Mouse (Mus musculus) hindbrain, embryonic 13.5 days (tissue): ENCODE data around the gene Exoc6. TPM values are rescaled to one million over a fixed set of nuclear protein-coding genes. Genes with fewer than 3 reads are reported as not detected.
A peak's percentile ranks its signal among the peaks of the same experiment; 100 is the strongest.

Source experiments
- ATAC-seq: fragments of 200-750 bp; cut with Nextera tagmentation; 2 replicates; pipeline ENCODE4 v1.8.0; 2017; ENCODE audit warnings: moderate TSS enrichment; ENCODE audit not compliant: low FRiP score
- H3K27ac ChIP-seq: fragments of 300-500 bp; sonication (generic); 2 replicates; pipeline ENCODE4 v1.5.1; 2015; ENCODE audit warnings: inconsistent platforms, mild to moderate bottlenecking, moderate library complexity
- H3K27me3 ChIP-seq: fragments of 300-500 bp; sonication (generic); 2 replicates; pipeline ENCODE4 v1.6.1; 2015; ENCODE audit warnings: mild to moderate bottlenecking, inconsistent platforms
- H3K36me3 ChIP-seq: fragments of 300-500 bp; sonication (generic); 2 replicates; pipeline ENCODE4 v1.6.1; 2015; ENCODE audit warnings: mild to moderate bottlenecking, inconsistent platforms
- H3K4me1 ChIP-seq: fragments of 300-500 bp; sonication (generic); replicated peaks from 2 replicates; pipeline ENCODE4 v1.6.1; 2015; ENCODE audit warnings: inconsistent platforms
- H3K4me2 ChIP-seq: fragments of 300-500 bp; sonication (generic); 2 replicates; pipeline ENCODE4 v1.6.1; 2015; ENCODE audit warnings: inconsistent platforms, mild to moderate bottlenecking, moderate library complexity
- H3K4me3 ChIP-seq: fragments of 300-500 bp; sonication (generic); 2 replicates; pipeline ENCODE4 v1.5.1; 2015; ENCODE audit warnings: mild to moderate bottlenecking, inconsistent platforms
- H3K9ac ChIP-seq: fragments of 300-500 bp; sonication (generic); 2 replicates; pipeline ENCODE4 v1.6.1; 2015; ENCODE audit warnings: mild to moderate bottlenecking, inconsistent platforms
- H3K9me3 ChIP-seq: fragments of 300-500 bp; sonication (generic); 2 replicates; pipeline ENCODE4 v1.6.1; 2016; ENCODE audit warnings: inconsistent platforms
- WGBS: fragments of 180-500 bp; shearing (Covaris S2); methylation state at CpG from one replicate; pipeline ENCODE4 v1.1.7; 2015; 5-methylcytosine and 5-hydroxymethylcytosine counted together
- polyA plus RNA-seq: library from polyadenylated mRNA; unstranded; fragments of >200 nt; fragmentation: Nextera tagmentation; extraction: Ambion mirVana; gene quantifications from 2 replicates; pipeline ENCODE4 v1.2.1, GENCODE M21; 2015

Gene Exoc6
- polyA plus RNA-seq, 1 experiment from 2014 or later = 15.2 TPM

- WGBS = 40% methylated on average over 22 of the region's 22 CpGs
- ATAC-seq = peak; percentile 49; the same call in 1 of the 2 replicates
- Histone ChIP-seq H3K27me3 (no peaks in the 10 kb centered on the region), H3K9me3 (no peaks in the 10 kb centered on the region), H3K27ac (no peak overlapping the region), H3K9ac (0 out of 2 replicates have a peak overlapping the region, but pooled peaks have one; percentile 1), H3K4me3 (no peak overlapping the region), H3K4me1 (no peaks in the 10 kb centered on the region), H3K4me2 (peak overlapping the region; percentile 41), H3K36me3 (peaks cover 4% of the 10 kb centered on the region)
These were observed 52.0 kb downstream of the Exoc6 start for GRCm38 (mm10) chr19:37601968-37602848.

GRCm38 (mm10) chr19:37609991-37610390, 59.8 kb downstream of the Exoc6 start:
- H3K9me3 ChIP-seq = no peaks in the 10 kb centered on the region
- H3K9ac ChIP-seq = no peak overlapping the region
- no peak overlapping the region for H3K4me3 ChIP-seq
- no peak overlapping the region for H3K4me2 ChIP-seq
- no peak overlapping the region for H3K27ac ChIP-seq
- no peaks in the 10 kb centered on the region for H3K4me1 ChIP-seq
- H3K27me3 ChIP-seq = no peaks in the 10 kb centered on the region
- WGBS = 69% methylated on average over 7 of the region's 7 CpGs
- H3K36me3 ChIP-seq = no peaks in the 10 kb centered on the region
- no peak for ATAC-seq

DNA sequence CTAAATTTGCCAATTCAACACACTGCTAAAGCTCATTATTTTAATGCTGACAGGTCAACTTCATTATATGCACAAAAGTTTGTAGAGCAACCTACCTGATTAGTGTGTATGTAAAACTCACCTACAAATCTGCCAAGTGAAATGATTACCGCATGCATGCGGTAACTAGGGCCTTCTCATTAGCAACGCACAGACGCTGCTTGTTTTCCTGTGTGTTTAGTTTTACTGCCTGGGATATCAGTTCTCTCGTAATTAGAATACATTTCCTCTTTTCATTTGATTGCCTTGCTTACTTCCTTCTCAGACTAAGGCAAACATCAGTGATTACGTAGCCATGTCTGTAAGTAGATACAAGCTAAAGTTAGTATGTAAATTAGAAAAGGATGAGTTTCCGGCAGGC, 62.7 kb downstream of the Exoc6 start:
- Histone ChIP-seq H3K27ac (no peak overlapping the region), H3K9ac (no peak overlapping the region), H3K4me2 (no peak overlapping the region), H3K27me3 (no peaks in the 10 kb centered on the region), H3K9me3 (no peaks in the 10 kb centered on the region), H3K4me3 (no peak overlapping the region), H3K36me3 (peaks cover 9% of the 10 kb centered on the region), H3K4me1 (no peaks in the 10 kb centered on the region)
- no peak for ATAC-seq
- WGBS = 86% methylated on average over 7 of the region's 7 CpGs

GRCm38 (mm10) chr19:37615039-37615630, 64.9 kb downstream of the Exoc6 start:
- Histone ChIP-seq H3K36me3 (peaks cover 9% of the 10 kb centered on the region), H3K4me3 (no peak overlapping the region), H3K9ac (no peak overlapping the region), H3K27me3 (no peaks in the 10 kb centered on the region), H3K4me1 (no peaks in the 10 kb centered on the region), H3K27ac (no peak overlapping the region), H3K9me3 (no peaks in the 10 kb centered on the region), H3K4me2 (no peak overlapping the region)
- ATAC-seq = no peak
- WGBS = 56% methylated on average over 4 of the region's 4 CpGs

DNA sequence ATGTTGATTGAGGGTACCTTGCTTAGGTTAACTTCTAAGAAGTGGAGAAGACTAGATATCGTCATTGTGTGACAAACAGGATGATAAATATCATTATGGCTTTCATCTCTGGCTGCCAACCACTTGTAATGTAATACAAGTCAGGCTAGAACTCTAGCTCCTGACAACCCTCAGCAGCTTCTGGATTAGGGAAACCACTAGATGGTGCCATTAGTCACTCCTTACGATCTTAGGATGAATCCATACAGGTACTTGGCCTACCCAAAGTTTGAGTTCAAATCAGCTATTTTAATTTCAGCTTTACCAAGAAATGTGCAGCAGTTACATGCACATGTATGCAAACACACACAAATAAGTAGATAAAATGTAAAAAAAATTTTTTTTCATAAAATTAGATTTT, 97.8 kb downstream of the Exoc6 start:
- H3K4me2 ChIP-seq = no peak overlapping the region
- no peaks in the 10 kb centered on the region for H3K4me1 ChIP-seq
- 43% methylated on average over 2 of the region's 2 CpGs for WGBS
- H3K36me3 ChIP-seq = no peaks in the 10 kb centered on the region
- no peak overlapping the region for H3K4me3 ChIP-seq
- H3K9ac ChIP-seq = no peak overlapping the region
- H3K9me3 ChIP-seq = no peaks in the 10 kb centered on the region
- ATAC-seq = no peak
- H3K27ac ChIP-seq = no peak overlapping the region
- H3K27me3 ChIP-seq = no peaks in the 10 kb centered on the region

DNA sequence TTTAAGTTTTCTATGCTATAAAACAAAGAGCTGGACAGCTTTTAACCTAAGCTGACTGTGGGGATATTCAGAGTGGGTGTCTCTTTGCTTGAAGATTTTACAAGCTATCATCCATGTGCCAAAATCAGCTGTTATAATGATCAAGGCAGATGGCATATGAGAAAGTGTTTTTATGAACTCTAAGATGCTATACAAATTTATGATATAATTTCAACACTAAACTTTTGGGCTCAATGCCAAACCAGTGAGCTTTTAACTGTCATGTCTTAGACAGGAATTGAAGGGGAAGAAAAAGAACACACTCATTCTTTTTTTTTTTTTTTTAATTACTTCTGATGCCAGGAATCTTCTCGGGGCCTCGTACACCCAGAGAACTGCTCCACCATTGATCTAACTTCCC, 100.3 kb downstream of the Exoc6 start:
- Histone ChIP-seq H3K27ac (no peak overlapping the region), H3K9me3 (no peaks in the 10 kb centered on the region), H3K4me1 (no peaks in the 10 kb centered on the region), H3K36me3 (no peaks in the 10 kb centered on the region), H3K4me2 (no peak overlapping the region), H3K4me3 (no peak overlapping the region), H3K9ac (no peak overlapping the region), H3K27me3 (0 out of 2 replicates have a peak, but pooled peaks cover 4% of the 10 kb centered on the region)
- 91% methylated on average over 2 of the region's 2 CpGs for WGBS
- no peak for ATAC-seq

- no peak overlapping the region for H3K9ac ChIP-seq
- H3K27me3 ChIP-seq = 0 out of 2 replicates have a peak, but pooled peaks cover 4% of the 10 kb centered on the region
- no peak for ATAC-seq
- WGBS = 30% methylated on average over 5 of the region's 5 CpGs
- no peak overlapping the region for H3K27ac ChIP-seq
- no peaks in the 10 kb centered on the region for H3K9me3 ChIP-seq
- no peaks in the 10 kb centered on the region for H3K36me3 ChIP-seq
- H3K4me3 ChIP-seq = no peak overlapping the region
- no peak overlapping the region for H3K4me2 ChIP-seq
- no peaks in the 10 kb centered on the region for H3K4me1 ChIP-seq
These were observed 103.8 kb downstream of the Exoc6 start for GRCm38 (mm10) chr19:37654012-37654411.

GRCm38 (mm10) chr19:37656441-37656840, 106.2 kb downstream of the Exoc6 start:
- ATAC-seq = no peak
- Histone ChIP-seq H3K4me2 (no peak overlapping the region), H3K9me3 (no peaks in the 10 kb centered on the region), H3K9ac (no peak overlapping the region), H3K36me3 (no peaks in the 10 kb centered on the region), H3K27ac (no peak overlapping the region), H3K27me3 (0 out of 2 replicates have a peak, but pooled peaks cover 4% of the 10 kb centered on the region), H3K4me1 (no peaks in the 10 kb centered on the region), H3K4me3 (no peak overlapping the region)
- WGBS = 8% methylated on average over 9 of the region's 9 CpGs

GRCm38 (mm10) chr19:37665256-37665655, 115.0 kb downstream of the Exoc6 start:
- ATAC-seq = no peak
- WGBS = 69% methylated on average over 6 of the region's 6 CpGs
- no peak overlapping the region for H3K4me2 ChIP-seq
- no peaks in the 10 kb centered on the region for H3K36me3 ChIP-seq
- H3K4me1 ChIP-seq = no peaks in the 10 kb centered on the region
- H3K27me3 ChIP-seq = no peaks in the 10 kb centered on the region
- no peak overlapping the region for H3K9ac ChIP-seq
- H3K27ac ChIP-seq = no peak overlapping the region
- no peaks in the 10 kb centered on the region for H3K9me3 ChIP-seq
- no peak overlapping the region for H3K4me3 ChIP-seq

- Histone ChIP-seq H3K4me3 (no peak overlapping the region), H3K4me2 (no peak overlapping the region), H3K9me3 (no peaks in the 10 kb centered on the region), H3K4me1 (no peaks in the 10 kb centered on the region), H3K9ac (no peak overlapping the region), H3K27ac (no peak overlapping the region), H3K27me3 (no peaks in the 10 kb centered on the region), H3K36me3 (no peaks in the 10 kb centered on the region)
- WGBS = 86% methylated on average over 13 of the region's 13 CpGs
- no peak for ATAC-seq
These were observed 117.8 kb downstream of the Exoc6 start for GRCm38 (mm10) chr19:37667855-37668594.

- Histone ChIP-seq H3K4me2 (no peak overlapping the region), H3K4me3 (no peak overlapping the region), H3K36me3 (no peaks in the 10 kb centered on the region), H3K9ac (no peak overlapping the region), H3K27me3 (no peaks in the 10 kb centered on the region), H3K27ac (no peak overlapping the region), H3K4me1 (no peaks in the 10 kb centered on the region), H3K9me3 (no peaks in the 10 kb centered on the region)
- WGBS = 88% methylated on average over 5 of the region's 5 CpGs
- no peak for ATAC-seq
These were observed 118.4 kb downstream of the Exoc6 start for GRCm38 (mm10) chr19:37668657-37669056.

- H3K27me3 ChIP-seq = no peaks in the 10 kb centered on the region
- 87% methylated on average over 5 of the region's 5 CpGs for WGBS
- H3K4me1 ChIP-seq = no peaks in the 10 kb centered on the region
- no peak for ATAC-seq
- H3K27ac ChIP-seq = no peak overlapping the region
- H3K9ac ChIP-seq = no peak overlapping the region
- H3K4me3 ChIP-seq = no peak overlapping the region
- H3K4me2 ChIP-seq = no peak overlapping the region
- no peaks in the 10 kb centered on the region for H3K36me3 ChIP-seq
- no peaks in the 10 kb centered on the region for H3K9me3 ChIP-seq
These were observed 119.3 kb downstream of the Exoc6 start for GRCm38 (mm10) chr19:37669486-37669885.
